Mouse (Mus musculus) cerebellum, adult 2 months (tissue): Measurements from ENCODE around the gene Scfd2.

Experiments
- CTCF ChIP-seq: fragments of 200-500 bp; IDR thresholded peaks from 2 replicates; pipeline ENCODE4 v1.5.1; 2011; ENCODE audit warnings: low read depth, mild to moderate bottlenecking, control low read depth, low read length, moderate library complexity, borderline replicate concordance; ENCODE audit not compliant: insufficient read depth
- POLR2A ChIP-seq: fragments of 200-500 bp; IDR thresholded peaks from 2 replicates; pipeline ENCODE4 v1.6.1; 2011; ENCODE audit warnings: low read length, control low read depth, borderline replicate concordance; ENCODE audit not compliant: insufficient read depth

DNA sequence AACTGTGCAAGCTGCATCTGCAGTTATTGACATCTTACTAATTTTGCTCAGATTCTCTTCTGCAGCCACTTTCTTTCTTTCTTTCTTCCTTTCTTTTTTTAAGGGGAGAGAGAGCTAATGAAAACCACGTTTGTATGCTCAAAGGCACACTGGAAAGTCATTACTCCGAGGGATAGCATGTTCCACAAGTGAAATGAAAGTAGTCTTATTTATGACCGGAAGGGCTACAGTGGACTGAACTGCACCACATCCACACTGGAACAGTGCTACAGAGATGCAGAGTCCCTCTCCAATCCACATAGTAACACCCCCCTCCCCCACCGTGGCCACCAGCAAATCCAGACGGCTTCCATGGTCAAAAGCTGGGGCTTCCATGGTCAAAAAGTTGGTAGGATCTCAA, 224.3 kb downstream of the Scfd2 start:
- no peak for TF ChIP-seq POLR2A
- TF ChIP-seq CTCF, result no peak
